26 mouse cellular contexts compared by ENCODE assay signal in genomic region chr10:117323782-117324181, GRCm38 (mm10). TPM values are rescaled to one million over a fixed set of nuclear protein-coding genes. Genes with fewer than 3 reads are reported as not detected.
DNase-seq lines count a peak whose midpoint lies in the region; ATAC-seq lines count a peak whose summit lies in the region.
"Had no signal": no experiment of that assay in that cellular context is flagged by ENCODE, and none has a peak within 500 bp of the region (broad histone marks: within the 10 kb centered on the region; RNA-seq: fewer than 3 reads in every experiment).

No protein-coding gene starts in this region.

- H3K9ac ChIP-seq in intestine, embryonic 14.5 days (ENCODE audit: low read length): no peak overlapping the region
- H3K9ac ChIP-seq in intestine, embryonic 16.5 days (ENCODE audit: low read depth, low read length): no peak overlapping the region
- H3K9ac ChIP-seq: embryonic facial prominence, embryonic 15.5 days; forebrain, embryonic 15.5 days; hindbrain, embryonic 12.5 days; midbrain, embryonic 13.5 days; neural tube, embryonic 12.5 days had no signal

- no peak overlapping the region for H3K27ac ChIP-seq in intestine, embryonic 14.5 days (ENCODE audit: low read depth)
- H3K27ac ChIP-seq in intestine, embryonic 16.5 days (ENCODE audit: low read length): no peak overlapping the region
- H3K27ac ChIP-seq in forebrain, embryonic 10.5 days: no peak overlapping the region
- H3K27ac ChIP-seq: embryonic facial prominence, embryonic 15.5 days; forebrain, embryonic 15.5 days; heart, adult 2 months; hindbrain, embryonic 12.5 days; midbrain, embryonic 13.5 days; neural tube, embryonic 12.5 days had no signal

- 89% methylated on average over 7 of the region's 7 CpGs for WGBS in intestine, embryonic 14.5 days
- WGBS in intestine, embryonic 16.5 days: 82% methylated on average over 7 of the region's 7 CpGs
- 90% methylated on average over 7 of the region's 7 CpGs for WGBS in forebrain, embryonic 10.5 days

- no peaks in the 10 kb centered on the region for H3K9me3 ChIP-seq in intestine, embryonic 14.5 days (ENCODE audit: control insufficient read depth, low read length)
- H3K9me3 ChIP-seq in intestine, embryonic 16.5 days (ENCODE audit: control insufficient read depth, low read length): no peaks in the 10 kb centered on the region
- H3K9me3 ChIP-seq in forebrain, embryonic 10.5 days: no peaks in the 10 kb centered on the region
- H3K9me3 ChIP-seq: embryonic facial prominence, embryonic 15.5 days; forebrain, embryonic 15.5 days; G1E; neural tube, embryonic 12.5 days had no signal

- DNase-seq in intestine, embryonic 14.5 days (ENCODE audit: low spot score): peak; percentile 47
- DNase-seq in B cell, adult 2 months: peak; percentile 60 to 67
- DNase-seq in spleen, postnatal 36 days (ENCODE audit: low spot score in 2 of 2): peak; percentile 77 to 81
- DNase-seq in forebrain, embryonic 10.5 days (ENCODE audit: extremely low spot score, low spot score): no peak
- DNase-seq in adrenal gland, postnatal 10 days: no peak
- DNase-seq: adrenal gland, adult 8-10 months; cerebellum, adult 8-10 months; gastrocnemius, postnatal 14 days; heart, adult 2 months; kidney, adult 8-10 months; kidney, postnatal 10 days; lung, adult 18-20 months; lung, postnatal 10 days; retina, postnatal 1 day had no signal

- no peak overlapping the region for H3K4me2 ChIP-seq in intestine, embryonic 14.5 days (ENCODE audit: low read length)
- no peak overlapping the region for H3K4me2 ChIP-seq in intestine, embryonic 16.5 days (ENCODE audit: low read depth, low read length)
- H3K4me2 ChIP-seq: embryonic facial prominence, embryonic 15.5 days; forebrain, embryonic 15.5 days; hindbrain, embryonic 12.5 days; liver, embryonic 11.5 days; midbrain, embryonic 13.5 days; neural tube, embryonic 12.5 days had no signal

- no peak overlapping the region for H3K4me3 ChIP-seq in intestine, embryonic 14.5 days (ENCODE audit: low read depth, low read length)
- H3K4me3 ChIP-seq in intestine, embryonic 16.5 days (ENCODE audit: low read length): no peak overlapping the region
- no peak overlapping the region for H3K4me3 ChIP-seq in forebrain, embryonic 10.5 days
- H3K4me3 ChIP-seq: embryonic facial prominence, embryonic 15.5 days; forebrain, embryonic 15.5 days; heart, adult 2 months; hindbrain, embryonic 12.5 days; megakaryocyte, embryonic 14.5 days; midbrain, embryonic 13.5 days; neural tube, embryonic 12.5 days had no signal

- no peaks in the 10 kb centered on the region for H3K36me3 ChIP-seq in intestine, embryonic 14.5 days (ENCODE audit: control insufficient read depth, insufficient read depth, low read length)
- no peaks in the 10 kb centered on the region for H3K36me3 ChIP-seq in intestine, embryonic 16.5 days (ENCODE audit: control insufficient read depth, insufficient read depth, low read length)
- H3K36me3 ChIP-seq in forebrain, embryonic 10.5 days (replicated peaks): no peaks in the 10 kb centered on the region
- H3K36me3 ChIP-seq: embryonic facial prominence, embryonic 15.5 days; forebrain, embryonic 15.5 days; G1E; hindbrain, embryonic 12.5 days; midbrain, embryonic 13.5 days; neural tube, embryonic 12.5 days had no signal

- H3K4me1 ChIP-seq in intestine, embryonic 14.5 days (replicated peaks; ENCODE audit: control insufficient read depth, insufficient read depth, low read length): no peaks in the 10 kb centered on the region
- H3K4me1 ChIP-seq in intestine, embryonic 16.5 days (ENCODE audit: control insufficient read depth, insufficient read depth, low read length): no peaks in the 10 kb centered on the region
- H3K4me1 ChIP-seq in forebrain, embryonic 10.5 days: 0 out of 2 replicates have a peak, but pooled peaks cover 4% of the 10 kb centered on the region
- H3K4me1 ChIP-seq: embryonic facial prominence, embryonic 15.5 days; forebrain, embryonic 15.5 days; hindbrain, embryonic 12.5 days; midbrain, embryonic 13.5 days; neural tube, embryonic 12.5 days had no signal

- no peak for ATAC-seq in intestine, embryonic 14.5 days (replicated peaks; ENCODE audit: low FRiP score, low TSS enrichment, low read depth)
- no peak for ATAC-seq in intestine, embryonic 16.5 days
- ATAC-seq in megakaryocyte, adult 5-6 weeks (ENCODE audit: poor library complexity, severe bottlenecking): peak; percentile 89
- ATAC-seq: forebrain, embryonic 15.5 days; midbrain, embryonic 13.5 days; Patski had no signal

- H3K27me3 ChIP-seq in intestine, embryonic 14.5 days (replicated peaks; ENCODE audit: control insufficient read depth, insufficient read depth, low read length): no peaks in the 10 kb centered on the region
- no peaks in the 10 kb centered on the region for H3K27me3 ChIP-seq in intestine, embryonic 16.5 days (replicated peaks; ENCODE audit: control insufficient read depth, insufficient read depth, low read length)
- H3K27me3 ChIP-seq in forebrain, embryonic 10.5 days (ENCODE audit: poor library complexity, severe bottlenecking): no peaks in the 10 kb centered on the region
- H3K27me3 ChIP-seq: embryonic facial prominence, embryonic 15.5 days; forebrain, embryonic 15.5 days; hindbrain, embryonic 12.5 days; midbrain, embryonic 13.5 days; neural tube, embryonic 12.5 days; Patski had no signal

RNA-seq across cellular contexts. Expression of gene Lyz1, which starts 31.1 kb away (rescaled TPM):
- 6.4 and 7.3 TPM in 2 replicates for polyA plus RNA-seq in intestine, embryonic 14.5 days (2014; fragmentation: Nextera tagmentation; extraction: Ambion mirVana)
- polyA plus RNA-seq in intestine, embryonic 16.5 days (2015; fragmentation: Nextera tagmentation; extraction: Ambion mirVana): 17.3 and 17.7 TPM in 2 replicates
- total RNA-seq in megakaryocyte, adult 5-6 weeks (2015): 10.3 and 15.7 TPM in 2 replicates
- 9.5 and 10.7 TPM in 2 replicates for total RNA-seq in megakaryocyte, adult 5-6 weeks (2017)
- polyA plus RNA-seq in forebrain, embryonic 10.5 days (2016; fragmentation: Nextera tagmentation; extraction: Ambion mirVana): not detected in 2 replicates
- 10 to 100 TPM; 12.3 to 13.9 TPM for total RNA-seq in adrenal gland, postnatal 10 days (2021)
- polyA plus RNA-seq: forebrain, embryonic 15.5 days; G1E; hindbrain, embryonic 12.5 days; limb, embryonic 11.5 days; liver, embryonic 11.5 days; midbrain, embryonic 13.5 days; neural tube, embryonic 12.5 days had no signal

RNA-seq across cellular contexts. Expression of gene Lyz2, which starts 41.7 kb away (rescaled TPM):
- 60.9 and 69.7 TPM in 2 replicates for polyA plus RNA-seq in intestine, embryonic 14.5 days (2014; fragmentation: Nextera tagmentation; extraction: Ambion mirVana)
- polyA plus RNA-seq in intestine, embryonic 16.5 days (2015; fragmentation: Nextera tagmentation; extraction: Ambion mirVana): 80.2 and 93.1 TPM in 2 replicates
- 25,165 and 27,808 TPM in 2 replicates for total RNA-seq in megakaryocyte, adult 5-6 weeks (2015)
- 22,947 and 27,911 TPM in 2 replicates for total RNA-seq in megakaryocyte, adult 5-6 weeks (2017)
- 8.4 and 10.0 TPM in 2 replicates for polyA plus RNA-seq in forebrain, embryonic 10.5 days (2016; fragmentation: Nextera tagmentation; extraction: Ambion mirVana)
- 100 to 1,000 TPM; 106 to 122 TPM for total RNA-seq in adrenal gland, postnatal 10 days (2021)

RNA-seq across cellular contexts. Expression of gene Cpsf6, which starts 56.0 kb away (rescaled TPM):
- 150 and 169 TPM in 2 replicates for polyA plus RNA-seq in intestine, embryonic 14.5 days (2014; fragmentation: Nextera tagmentation; extraction: Ambion mirVana)
- polyA plus RNA-seq in intestine, embryonic 16.5 days (2015; fragmentation: Nextera tagmentation; extraction: Ambion mirVana): 105 and 110 TPM in 2 replicates
- total RNA-seq in megakaryocyte, adult 5-6 weeks (2015): 70.3 and 88.4 TPM in 2 replicates
- 87.7 and 103 TPM in 2 replicates for total RNA-seq in megakaryocyte, adult 5-6 weeks (2017)
- 243 and 253 TPM in 2 replicates for polyA plus RNA-seq in forebrain, embryonic 10.5 days (2016; fragmentation: Nextera tagmentation; extraction: Ambion mirVana)
- 10 to 100 TPM; 69.7 to 81.3 TPM for total RNA-seq in adrenal gland, postnatal 10 days (2021)

Comparison
In these comparisons a context has a peak if more than half of its experiments do, and no peak if none do; other contexts are left out.
1. DNase-seq: peak in intestine, embryonic 14.5 days (single experiment), B cell, adult 2 months (2 of 2) and spleen, postnatal 36 days (2 of 2); none in forebrain, embryonic 10.5 days (single experiment) and adrenal gland, postnatal 10 days (single experiment).